Mouse (Mus musculus) hematopoietic stem cell, adult 5-6 weeks (primary cell): ENCODE measurements around the gene Mrps25. TPM values are rescaled to one million over a fixed set of nuclear protein-coding genes. Genes with fewer than 3 reads are reported as not detected.
A peak's percentile ranks its signal among the peaks of the same experiment; 100 is the strongest.

Source experiments
- ATAC-seq, 2 experiments: fragments of 125-278 bp in 1 of 2; replicated peaks in 1 of 2; 2 replicates each; pipeline ENCODE4 v1.8.0; 2016 to 2017; ENCODE audit warnings: inconsistent platforms in 2 of 2, mild to moderate bottlenecking in 2 of 2, moderate number of reproducible peaks in 2 of 2, low read depth in 1 of 2, moderate TSS enrichment in 1 of 2; ENCODE audit not compliant: low FRiP score in 2 of 2, poor library complexity in 2 of 2, severe bottlenecking in 2 of 2, insufficient read depth in 1 of 2, low TSS enrichment in 1 of 2
- total RNA-seq: library from RNA; stranded (forward); fragments of 172-1452, 232-1000 nt; gene quantifications from 2 replicates; pipeline ENCODE4 v1.2.3, GENCODE M21; 2017

Gene Mrps25
- 46.5 and 62.4 TPM in 2 replicates for total RNA-seq

- ATAC-seq = peak; percentile 50 to 70
These were observed at the start of gene Mrps25 for GRCm38 (mm10) chr6:92183621-92184131. Mrps25 (minus strand) TSS chr6:92184033.

DNA sequence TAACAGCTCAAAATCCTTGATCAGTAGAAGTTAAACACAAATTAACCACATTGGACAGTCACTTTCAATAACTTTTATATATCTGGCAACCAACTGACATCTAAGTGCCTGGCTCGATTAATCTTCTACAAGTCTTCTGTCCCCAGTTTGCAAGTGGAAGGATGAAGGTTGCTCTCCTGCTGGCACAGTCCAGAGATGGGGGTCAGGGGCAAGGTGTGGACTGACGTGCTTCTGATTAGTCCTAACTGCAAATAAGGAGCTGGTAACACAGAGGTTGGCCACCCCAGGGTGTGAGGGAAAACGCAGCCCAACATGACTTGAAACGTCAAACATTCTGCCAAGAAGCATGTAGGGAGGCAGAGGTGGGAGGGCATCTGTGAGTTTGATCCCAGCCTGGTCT is 47.9 kb upstream of the Mrps25 start:
- no peak for ATAC-seq

- no peak for ATAC-seq
These were observed 47.5 kb upstream of the Mrps25 start for GRCm38 (mm10) chr6:92231356-92231755.

DNA sequence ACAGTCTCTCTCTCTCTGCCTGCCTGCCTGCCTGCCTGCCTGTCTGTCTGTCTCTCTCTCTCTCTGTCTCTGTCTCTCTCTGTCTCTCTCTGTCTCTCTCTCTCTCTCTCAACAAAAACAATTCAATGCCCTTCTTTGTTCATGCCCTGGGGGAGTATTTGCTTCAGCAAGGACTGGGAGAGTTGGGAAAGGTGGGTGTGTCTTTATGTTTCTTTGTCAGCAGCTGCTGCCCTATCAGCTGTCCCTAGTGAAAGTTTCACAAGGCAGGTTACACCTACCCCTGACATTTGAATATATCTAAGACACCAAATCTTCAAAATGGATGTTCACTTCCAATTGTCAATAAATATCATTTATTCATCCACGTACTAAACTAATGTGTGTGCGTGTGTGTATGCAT is 45.8 kb upstream of the Mrps25 start:
- ATAC-seq = no peak

GRCm38 (mm10) chr6:92229103-92229502 is 45.3 kb upstream of the Mrps25 start:
- ATAC-seq = no peak

GRCm38 (mm10) chr6:92224981-92225380 is 41.1 kb upstream of the Mrps25 start:
- ATAC-seq = no peak

GRCm38 (mm10) chr6:92222021-92222420 is 38.2 kb upstream of the Mrps25 start:
- ATAC-seq = no peak

DNA sequence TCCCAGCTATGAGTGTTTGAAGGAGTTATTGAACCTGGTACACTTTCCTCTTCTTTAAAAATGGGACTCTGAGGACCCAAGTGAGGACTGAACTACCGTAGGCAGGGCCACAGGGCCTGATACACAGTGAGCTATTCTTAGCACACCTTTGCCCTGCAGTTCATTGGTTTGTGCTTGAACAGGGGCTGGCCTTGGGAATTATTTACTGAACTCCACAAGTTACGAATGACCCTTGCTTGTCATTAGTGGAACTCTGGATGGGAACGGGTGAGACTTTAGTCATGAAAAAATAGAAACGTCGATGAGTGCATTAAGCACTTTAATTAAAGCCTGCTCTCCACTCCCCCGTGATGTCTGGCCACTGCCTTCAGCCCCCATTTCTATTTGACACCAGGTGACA is 37.8 kb upstream of the Mrps25 start:
- no peak for ATAC-seq

DNA sequence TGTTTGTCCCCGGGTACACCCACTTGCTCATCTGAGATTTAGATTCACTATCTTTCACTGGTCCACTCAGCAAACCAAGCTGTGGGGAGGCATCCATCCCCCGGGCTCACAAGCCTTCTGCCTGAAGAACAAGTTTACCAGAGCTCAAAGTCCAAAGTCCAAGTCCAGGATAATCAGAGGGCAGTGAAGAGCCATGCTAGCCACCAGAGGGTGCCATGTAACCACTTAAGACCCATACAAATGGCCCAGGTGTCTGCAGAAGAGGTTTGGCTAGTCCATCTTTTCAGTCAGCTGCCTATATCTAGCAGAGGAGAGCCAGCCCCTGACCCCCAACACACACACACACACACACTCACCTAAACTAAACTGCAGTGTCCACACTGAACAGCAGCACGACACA is 35.6 kb upstream of the Mrps25 start:
- ATAC-seq = no peak

GRCm38 (mm10) chr6:92214773-92215449 is 31.1 kb upstream of the Mrps25 start, which contains the start of gene Rbsn:
Rbsn (minus strand) TSS chr6:92214925.
- ATAC-seq = peak; percentile 97 to 99

DNA sequence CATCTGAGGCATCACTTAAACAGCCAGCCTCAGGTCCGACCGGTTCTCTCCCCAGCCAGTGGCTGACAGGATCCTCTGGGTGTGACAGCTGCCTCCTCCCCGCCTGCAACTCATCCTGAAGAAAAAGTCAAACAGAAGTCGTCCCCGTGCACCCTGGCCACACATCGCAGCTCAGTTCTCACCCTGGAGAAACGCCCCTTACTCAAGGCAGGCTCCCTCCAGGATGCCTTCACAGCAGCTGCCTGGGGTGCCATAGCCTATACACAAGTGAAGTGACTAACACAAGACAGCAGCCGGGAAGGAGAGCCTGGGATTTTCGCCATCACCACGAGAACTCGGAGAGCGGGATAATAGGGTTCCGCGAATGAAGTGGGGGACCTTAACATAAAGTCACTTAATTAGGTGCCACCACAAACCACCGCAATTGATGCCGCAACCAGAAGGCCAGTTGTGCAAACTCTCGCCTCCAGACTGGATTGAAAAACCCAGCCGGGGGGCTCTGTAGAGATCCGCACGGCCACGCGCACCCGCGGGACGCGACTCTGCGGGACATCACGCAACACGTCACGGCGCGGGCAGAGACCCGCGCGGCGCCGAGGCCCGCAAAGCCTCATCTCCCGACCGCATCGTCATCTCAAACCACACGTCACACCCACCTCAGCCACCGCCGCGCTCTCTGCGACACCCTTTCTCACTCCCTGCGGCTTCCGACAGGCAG is 30.4 kb upstream of the Mrps25 start:
- ATAC-seq = peak; percentile 4 to 28; a peak in 3 of 4 replicates

DNA sequence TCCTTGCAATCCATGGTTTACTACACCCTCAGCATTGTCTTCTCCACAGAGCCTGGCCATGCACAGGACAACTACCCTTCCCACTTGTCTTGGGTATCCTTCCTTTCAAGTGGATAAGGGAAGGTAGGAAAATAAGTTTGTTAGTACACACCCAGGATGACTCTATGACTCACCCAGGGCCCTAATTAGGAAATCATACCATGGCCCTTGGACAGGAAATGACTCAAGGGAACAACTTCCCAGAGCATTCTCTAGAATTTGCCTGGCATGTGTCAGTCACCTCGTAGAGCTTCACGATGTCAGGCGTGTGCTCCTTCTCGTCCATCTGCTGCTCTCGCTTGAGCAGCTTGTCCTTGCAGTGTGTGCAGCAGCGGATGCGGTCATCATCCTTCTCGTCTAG is 15.6 kb upstream of the Mrps25 start:
- peak in 1 of 2 experiments; percentile 10; a peak in 1 of 4 replicates for ATAC-seq

DNA sequence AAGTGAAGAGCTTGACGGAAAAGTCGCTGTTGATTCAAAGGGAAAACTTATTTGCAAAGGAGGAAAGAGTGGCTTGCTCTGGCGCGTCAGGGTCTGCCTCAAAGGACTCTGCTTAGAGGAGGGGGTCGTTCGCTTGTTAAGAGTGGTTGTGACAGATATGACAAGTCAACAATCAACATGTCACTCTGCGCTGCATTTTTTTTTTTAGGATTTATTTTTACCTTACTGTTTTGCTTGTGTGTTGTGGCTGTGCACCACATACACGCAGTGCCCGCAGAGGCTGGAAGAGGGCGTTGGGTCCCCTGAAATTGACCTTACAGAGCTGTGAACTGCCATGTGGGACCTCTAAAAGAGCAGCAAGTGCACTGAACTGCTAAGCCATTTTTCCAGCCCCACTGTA is 345 bp upstream of the Mrps25 start:
- ATAC-seq = peak; percentile 38 to 39; a peak in 1 of 4 replicates

GRCm38 (mm10) chr6:92176450-92176849 is 7.4 kb downstream of the Mrps25 start:
- no peak for ATAC-seq

- no peak for ATAC-seq
These were observed 21.1 kb downstream of the Mrps25 start for GRCm38 (mm10) chr6:92162724-92163123.

DNA sequence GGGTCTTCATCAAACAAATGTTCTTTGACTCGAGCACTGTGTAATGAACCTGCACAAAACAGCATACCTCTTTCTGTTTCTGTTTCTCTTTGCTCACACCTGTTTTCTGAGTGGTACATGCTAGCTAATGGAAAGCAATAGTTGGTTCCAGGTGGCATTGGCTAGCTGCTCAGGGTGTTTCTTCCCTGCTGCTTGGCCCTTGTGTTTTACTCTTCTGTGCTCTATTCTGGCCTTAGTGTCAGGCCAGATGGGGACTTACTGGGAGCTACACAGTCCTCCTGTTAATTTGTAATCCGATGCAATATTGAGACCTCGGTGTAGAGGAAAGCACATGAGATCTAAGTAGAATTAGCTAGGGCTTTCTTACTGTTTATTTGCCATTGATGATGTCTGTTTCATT is 25.0 kb downstream of the Mrps25 start:
- no peak for ATAC-seq

DNA sequence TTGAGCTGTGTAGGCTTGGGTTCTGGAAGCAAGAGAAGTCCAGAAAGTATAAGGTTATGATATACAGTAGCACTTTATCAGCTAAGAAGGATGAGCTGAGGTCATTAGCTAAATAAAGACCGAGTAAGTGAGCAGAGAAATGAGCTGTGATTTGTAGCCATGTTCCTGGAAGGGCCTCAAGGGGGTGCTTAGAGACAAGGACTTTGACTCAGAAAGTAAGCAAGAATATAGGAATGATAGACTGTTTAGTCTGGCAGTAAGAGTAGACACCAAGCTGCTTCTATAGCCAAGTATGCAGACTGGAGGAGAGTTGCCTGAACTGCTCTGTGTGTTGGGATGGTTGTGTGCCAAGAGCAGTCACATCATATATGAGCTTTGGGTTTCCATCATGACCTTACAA is 30.1 kb downstream of the Mrps25 start:
- ATAC-seq = no peak

DNA sequence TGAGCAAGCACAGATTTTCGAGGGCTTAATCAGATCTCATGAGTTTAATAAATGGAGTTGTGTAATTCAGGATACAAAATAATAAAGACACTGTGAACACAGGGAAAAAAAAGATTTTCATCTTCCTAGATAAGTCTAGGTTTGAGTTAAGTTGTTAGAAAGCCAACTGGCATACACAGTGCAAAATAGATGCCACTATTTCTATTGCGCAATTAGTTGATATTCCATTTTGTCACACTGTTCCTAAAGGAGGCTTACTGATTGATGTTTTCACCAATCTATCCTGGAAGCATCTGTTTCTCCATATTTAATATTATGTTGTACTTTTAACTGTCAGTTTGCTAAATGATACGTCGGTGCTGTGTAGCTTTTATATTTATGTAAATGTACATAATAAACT is 38.0 kb downstream of the Mrps25 start:
- ATAC-seq = no peak
